Mouse (Mus musculus) ovary, adult 18-20 months (tissue): ENCODE measurements at regions not wholly inside any gene's neighbourhood (a gene's known extent, or its start where the extent isn't known, plus 50 kb on each side); places are given as distances from the start of the nearest gene placed in this dataset.

ENCODE experiments used
- DNase-seq: peaks from one replicate; pipeline ENCODE4 v3.0.0; 2022; ENCODE audit warnings: low spot score, mixed read lengths

- DNase-seq = no peak
Observed at GRCm38 (mm10) chr4:105467811-105468210, 310.7 kb downstream of the Plpp3 start.

GRCm38 (mm10) chr4:105469300-105469821, 312.2 kb downstream of the Plpp3 start:
- DNase-seq = no peak

- DNase-seq = no peak
Observed at GRCm38 (mm10) chr4:105474765-105475560, 314.7 kb upstream of the Gm12728 start.

- DNase-seq = no peak
Observed at GRCm38 (mm10) chr4:105476332-105476731, 313.3 kb upstream of the Gm12728 start.

- no peak for DNase-seq
Observed at GRCm38 (mm10) chr4:105486376-105486775, 303.3 kb upstream of the Gm12728 start.

GRCm38 (mm10) chr4:105496176-105496575, 293.5 kb upstream of the Gm12728 start:
- DNase-seq = no peak

GRCm38 (mm10) chr4:105506190-105506589, 283.5 kb upstream of the Gm12728 start:
- no peak for DNase-seq

- DNase-seq = no peak
Observed at GRCm38 (mm10) chr4:105507221-105507620, 282.4 kb upstream of the Gm12728 start.

GRCm38 (mm10) chr4:105509091-105509490, 280.6 kb upstream of the Gm12728 start:
- DNase-seq = no peak

GRCm38 (mm10) chr4:105510406-105510805, 279.3 kb upstream of the Gm12728 start:
- no peak for DNase-seq

GRCm38 (mm10) chr4:105525135-105525534, 264.5 kb upstream of the Gm12728 start:
- DNase-seq = no peak

- DNase-seq = no peak
Observed at GRCm38 (mm10) chr4:105526755-105527154, 262.9 kb upstream of the Gm12728 start.

- no peak for DNase-seq
Observed at GRCm38 (mm10) chr4:105527316-105527715, 262.4 kb upstream of the Gm12728 start.

GRCm38 (mm10) chr4:105531651-105532425, 257.8 kb upstream of the Gm12728 start:
- DNase-seq = no peak

- no peak for DNase-seq
Observed at GRCm38 (mm10) chr4:105535451-105535850, 254.2 kb upstream of the Gm12728 start.

GRCm38 (mm10) chr4:105545486-105545885, 244.2 kb upstream of the Gm12728 start:
- DNase-seq = no peak

GRCm38 (mm10) chr4:105549744-105550440, 239.8 kb upstream of the Gm12728 start:
- DNase-seq = no peak

- no peak for DNase-seq
Observed at GRCm38 (mm10) chr4:105551966-105552685, 237.5 kb upstream of the Gm12728 start.

GRCm38 (mm10) chr4:105554994-105555393, 234.7 kb upstream of the Gm12728 start:
- DNase-seq = no peak

GRCm38 (mm10) chr4:105555941-105556340, 233.7 kb upstream of the Gm12728 start:
- DNase-seq = no peak

- DNase-seq = no peak
Observed at GRCm38 (mm10) chr4:105557396-105557795, 232.3 kb upstream of the Gm12728 start.

GRCm38 (mm10) chr4:105560055-105560454, 229.6 kb upstream of the Gm12728 start:
- DNase-seq = no peak
